Mouse (Mus musculus) lung, postnatal 0 days (tissue): Measurements from ENCODE around the gene Adgrf1.

ENCODE experiments used
- CTCF ChIP-seq: IDR thresholded peaks from 2 replicates; pipeline ENCODE4 v1.5.1; 2016; ENCODE audit warnings: antibody characterized with exemption, mild to moderate bottlenecking
- EP300 ChIP-seq: IDR thresholded peaks from 2 replicates; pipeline ENCODE4 v1.6.1; 2016; ENCODE audit warnings: antibody characterized with exemption, mild to moderate bottlenecking, control low read depth

DNA sequence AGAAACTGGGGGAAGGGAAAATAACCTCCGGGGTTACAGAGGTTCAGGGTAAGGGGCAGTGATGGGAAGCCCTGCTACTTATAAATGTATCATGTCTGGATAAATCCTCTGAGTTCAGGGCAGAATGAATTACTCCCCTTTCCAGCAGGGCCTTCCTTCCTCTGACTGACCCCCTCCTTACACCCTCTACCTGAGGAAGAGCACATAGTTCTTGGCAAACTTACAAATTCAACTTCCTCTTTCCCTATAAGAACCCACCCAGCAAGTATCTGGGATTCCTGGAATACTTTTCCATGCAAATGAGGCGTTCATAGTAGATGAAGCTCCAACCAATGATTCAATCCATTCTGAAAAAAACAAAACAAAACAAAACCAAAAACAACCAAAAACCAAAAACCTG is 67.5 kb downstream of the Adgrf1 start:
- TF ChIP-seq CTCF (no peak), EP300 (peak; percentile 48)
